Mouse (Mus musculus) lung, embryonic 14.5 days (tissue): ENCODE data around the gene Ralgps2. TPM values are rescaled to one million over a fixed set of nuclear protein-coding genes. Genes with fewer than 3 reads are reported as not detected.

Source experiments
- ATAC-seq: fragments of 200-750 bp; cut with Nextera tagmentation; 2 replicates; pipeline ENCODE4 v1.8.0; 2017; ENCODE audit warnings: mild to moderate bottlenecking, moderate TSS enrichment, moderate library complexity; ENCODE audit not compliant: insufficient read depth
- DNase-seq: peaks from one replicate; pipeline ENCODE4 v3.0.0-alpha.2; 2015
- H3K27ac ChIP-seq: fragments of 300-500 bp; sonication (generic); 2 replicates; pipeline ENCODE4 v1.5.1; 2014; ENCODE audit warnings: low read depth, mild to moderate bottlenecking, moderate library complexity
- H3K27me3 ChIP-seq: fragments of 300-500 bp; sonication (generic); 2 replicates; pipeline ENCODE4 v1.6.1; 2014; ENCODE audit warnings: low read length, control low read depth; ENCODE audit not compliant: insufficient read depth
- H3K36me3 ChIP-seq: fragments of 300-500 bp; sonication (generic); 2 replicates; pipeline ENCODE4 v1.6.1; 2014; ENCODE audit warnings: control low read depth; ENCODE audit not compliant: insufficient read depth
- H3K4me1 ChIP-seq: fragments of 300-500 bp; sonication (generic); 2 replicates; pipeline ENCODE4 v1.6.1; 2014; ENCODE audit warnings: antibody characterized with exemption, control low read depth; ENCODE audit not compliant: insufficient read depth
- H3K4me2 ChIP-seq: fragments of 300-500 bp; sonication (generic); 2 replicates; pipeline ENCODE4 v1.6.1; 2014; ENCODE audit warnings: mild to moderate bottlenecking
- H3K4me3 ChIP-seq: fragments of 300-500 bp; sonication (generic); 2 replicates; pipeline ENCODE4 v1.5.1; 2014; ENCODE audit warnings: low read depth, low read length
- H3K9ac ChIP-seq: fragments of 300-500 bp; sonication (generic); 2 replicates; pipeline ENCODE4 v1.6.1; 2014
- H3K9me3 ChIP-seq: fragments of 300-500 bp; sonication (generic); 2 replicates; pipeline ENCODE4 v1.6.1; 2016; ENCODE audit warnings: low read depth, low read length, control low read depth
- CTCF ChIP-seq: IDR thresholded peaks from 2 replicates; pipeline ENCODE4 v1.5.1; 2016; ENCODE audit warnings: antibody characterized with exemption, low read depth
- WGBS: fragments of 180-500 bp; shearing (Covaris S2); extraction: QIAGEN DNeasy Blood & Tissue Kit; methylation state at CpG from one replicate; pipeline ENCODE4 v1.1.7; 2014; 5-methylcytosine and 5-hydroxymethylcytosine counted together
- polyA plus RNA-seq: library from polyadenylated mRNA; unstranded; fragments of >200 nt; fragmentation: Nextera tagmentation; extraction: Ambion mirVana; gene quantifications from 2 replicates; pipeline ENCODE4 v1.2.1, GENCODE M21; 2014

Ralgps2 gene
- polyA plus RNA-seq, 1 experiment from 2014 or later, result 70.6 TPM

DNA sequence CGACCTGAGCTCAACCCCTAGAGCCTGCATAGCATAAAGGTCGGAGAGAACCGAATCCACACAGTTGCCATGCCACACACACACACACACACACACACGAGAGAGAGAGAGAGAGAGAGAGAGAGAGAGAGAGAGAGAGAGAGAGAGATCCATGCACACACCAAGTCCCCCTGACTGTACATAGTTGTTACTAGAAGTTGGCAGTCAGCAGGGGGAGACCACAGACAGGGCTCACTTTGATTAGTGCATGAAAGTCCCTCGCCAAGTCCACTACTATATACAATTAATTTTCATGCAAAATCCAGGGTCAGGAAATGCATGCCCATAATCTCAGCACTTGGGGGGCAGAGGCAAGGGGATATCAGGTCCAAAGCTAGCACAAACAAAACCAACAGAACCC lies 9.2 kb downstream of the Ralgps2 start:
- no peak overlapping the region for H3K9ac ChIP-seq
- 46% methylated on average over 5 of the region's 5 CpGs for WGBS

DNA sequence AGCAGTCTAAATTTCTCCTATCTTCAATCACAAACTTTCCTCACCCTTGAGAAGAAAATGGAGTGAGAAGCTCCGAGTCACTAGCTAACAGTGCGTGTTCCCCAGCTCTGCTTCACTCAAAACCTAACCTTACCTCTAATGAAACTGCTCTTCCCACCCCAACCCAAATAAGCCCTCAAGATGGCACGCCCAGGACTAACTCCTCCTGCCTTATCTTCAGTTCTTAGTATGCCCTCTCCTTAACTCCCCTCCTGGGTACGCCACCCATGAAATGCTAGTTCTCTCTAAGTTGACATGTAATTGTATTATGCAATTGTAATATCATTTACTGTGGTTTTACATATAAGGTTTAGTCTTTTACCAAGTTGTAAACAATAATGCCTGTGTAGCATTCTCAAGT lies 11.2 kb downstream of the Ralgps2 start:
- DNase-seq, result no peak
- TF ChIP-seq CTCF, result no peak
- 0 out of 2 replicates have a peak, but pooled peaks cover 7% of the 10 kb centered on the region for H3K4me1 ChIP-seq

More for the DNA sequence above, 9.2 kb downstream of the Ralgps2 start:
- H3K27ac ChIP-seq, result no peak overlapping the region
- TF ChIP-seq CTCF, result peak; percentile 53
- ATAC-seq, result peak; percentile 33; the same call in 1 of the 2 replicates
- no peak overlapping the region for H3K4me2 ChIP-seq
- no peaks in the 10 kb centered on the region for H3K36me3 ChIP-seq
- peak; percentile 54 for DNase-seq
- H3K27me3 ChIP-seq, result no peaks in the 10 kb centered on the region
- H3K4me3 ChIP-seq, result no peak overlapping the region
- H3K9me3 ChIP-seq, result no peaks in the 10 kb centered on the region
- 0 out of 2 replicates have a peak, but pooled peaks cover 7% of the 10 kb centered on the region for H3K4me1 ChIP-seq

DNA sequence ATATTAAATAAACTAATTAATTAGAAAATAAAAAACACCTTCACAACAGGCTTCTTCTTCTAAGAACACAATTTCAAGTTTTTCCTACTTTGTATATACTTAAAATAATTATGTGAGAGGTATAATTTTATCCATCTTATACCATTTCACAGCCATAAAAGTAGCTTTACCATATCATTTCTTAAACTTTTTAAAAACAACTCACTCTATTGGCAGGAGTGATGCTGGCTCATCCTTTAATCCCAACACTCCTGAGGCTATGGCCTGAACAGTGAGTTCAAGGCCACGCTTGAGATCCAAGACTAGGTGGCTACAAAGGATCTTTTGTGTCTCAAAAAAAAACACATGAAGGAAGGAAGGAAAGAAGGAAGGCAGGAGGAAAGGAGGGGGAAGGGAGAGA lies 15.9 kb downstream of the Ralgps2 start:
- no peak for TF ChIP-seq CTCF
- no peaks in the 10 kb centered on the region for H3K4me1 ChIP-seq
- no peak overlapping the region for H3K4me3 ChIP-seq
- H3K9ac ChIP-seq, result no peak overlapping the region
- H3K36me3 ChIP-seq, result no peaks in the 10 kb centered on the region
- H3K4me2 ChIP-seq, result no peak overlapping the region
- no peaks in the 10 kb centered on the region for H3K9me3 ChIP-seq
- H3K27me3 ChIP-seq, result no peaks in the 10 kb centered on the region
- no peak overlapping the region for H3K27ac ChIP-seq
- ATAC-seq (no peak), DNase-seq (no peak)
- 95% methylated on average over 1 of the region's 1 CpGs for whole genome bisulfite sequencing

More for the DNA sequence above, 11.2 kb downstream of the Ralgps2 start:
- no peaks in the 10 kb centered on the region for H3K27me3 ChIP-seq
- no peaks in the 10 kb centered on the region for H3K36me3 ChIP-seq
- no peak overlapping the region for H3K9ac ChIP-seq
- H3K4me2 ChIP-seq, result no peak overlapping the region
- no peaks in the 10 kb centered on the region for H3K9me3 ChIP-seq
- H3K4me3 ChIP-seq, result no peak overlapping the region
- WGBS, result 84% methylated on average over 4 of the region's 4 CpGs
- no peak for ATAC-seq
- H3K27ac ChIP-seq, result no peak overlapping the region

DNA sequence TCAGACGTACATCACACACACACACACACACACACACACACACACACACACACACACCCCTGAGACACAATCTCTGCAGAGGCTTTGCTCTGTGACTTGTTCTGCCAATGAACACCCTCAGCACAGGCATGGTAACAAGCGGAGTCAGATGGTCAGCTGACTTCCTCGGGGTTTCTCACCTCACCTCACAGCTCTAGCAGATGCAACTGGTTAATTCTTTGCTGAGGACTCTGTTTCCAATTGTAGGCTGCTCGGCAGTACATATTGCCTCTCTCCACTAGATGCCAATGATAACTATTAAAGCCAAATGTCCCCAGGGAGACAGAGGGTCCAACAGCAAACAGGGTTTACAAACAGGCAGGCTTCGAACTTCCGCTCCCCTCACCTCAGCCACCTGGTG lies 16.5 kb downstream of the Ralgps2 start:
- Histone ChIP-seq H3K36me3 (no peaks in the 10 kb centered on the region), H3K4me2 (no peak overlapping the region), H3K9ac (no peak overlapping the region), H3K27ac (no peak overlapping the region), H3K9me3 (no peaks in the 10 kb centered on the region), H3K4me3 (no peak overlapping the region), H3K27me3 (no peaks in the 10 kb centered on the region), H3K4me1 (no peaks in the 10 kb centered on the region)
- ATAC-seq (no peak), DNase-seq (no peak)
- WGBS, result 67% methylated on average over 6 of the region's 6 CpGs
- no peak for TF ChIP-seq CTCF

DNA sequence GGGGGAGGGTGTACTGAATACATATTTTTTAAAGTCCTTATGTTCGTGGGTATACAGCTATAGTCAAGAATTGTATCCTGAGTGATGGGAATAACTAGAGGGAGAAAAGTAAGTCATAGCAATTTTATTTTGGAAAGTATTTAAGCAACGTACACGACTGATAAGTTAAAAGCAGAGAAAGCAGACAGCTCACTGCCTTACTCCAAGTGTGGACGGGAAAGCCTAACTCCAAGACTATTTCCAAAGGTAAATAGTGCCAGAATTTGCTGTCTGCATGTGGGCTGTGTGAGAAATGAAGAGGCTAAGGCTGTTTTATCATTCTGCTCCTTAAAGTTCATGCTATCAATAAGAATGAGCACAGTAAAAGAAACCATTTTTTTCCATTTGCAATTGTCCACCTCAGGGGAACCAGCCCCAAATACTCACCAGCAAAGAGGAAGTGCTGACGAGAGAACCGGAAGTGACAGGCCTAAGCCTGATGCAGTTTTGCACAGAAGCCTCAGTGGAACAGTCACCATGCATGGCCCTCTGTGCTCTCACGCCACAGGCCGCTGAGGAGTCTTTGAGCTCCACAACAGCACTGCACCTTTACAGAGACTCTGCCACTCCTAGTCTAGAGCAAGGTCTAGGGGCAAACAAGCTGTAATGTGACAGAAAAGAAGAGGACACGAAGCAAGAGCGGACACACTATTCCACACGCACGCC lies 18.0 kb downstream of the Ralgps2 start:
- no peak for TF ChIP-seq CTCF
- WGBS, result 59% methylated on average over 12 of the region's 12 CpGs
- Histone ChIP-seq H3K4me1 (no peaks in the 10 kb centered on the region), H3K4me3 (no peak overlapping the region), H3K27me3 (no peaks in the 10 kb centered on the region), H3K9me3 (no peaks in the 10 kb centered on the region), H3K27ac (peak overlapping the region; percentile 16; the same call in 1 of the 2 replicates), H3K9ac (no peak overlapping the region), H3K36me3 (no peaks in the 10 kb centered on the region), H3K4me2 (no peak overlapping the region)
- DNase-seq (peak; percentile 34), ATAC-seq (no peak)

DNA sequence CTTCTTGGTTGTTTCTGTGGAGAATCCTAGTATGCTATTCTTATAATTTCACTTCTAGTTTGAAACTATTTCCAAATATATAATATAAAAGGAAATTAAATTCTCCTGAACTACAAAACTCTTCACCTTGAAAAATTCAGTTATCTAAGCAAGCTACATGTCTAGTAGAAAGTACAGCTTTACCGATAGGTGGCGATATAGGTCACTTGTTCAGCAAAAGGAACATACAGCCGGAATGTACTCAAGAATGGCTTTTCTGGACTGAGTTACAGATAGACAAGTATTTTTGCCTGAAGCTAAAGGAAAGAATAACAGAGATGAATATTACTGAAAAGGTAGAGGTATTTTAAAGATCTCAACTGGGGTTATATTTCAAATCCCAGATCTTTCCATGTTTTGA lies 22.0 kb downstream of the Ralgps2 start:
- Histone ChIP-seq H3K4me3 (no peak overlapping the region), H3K27ac (no peak overlapping the region), H3K4me1 (no peaks in the 10 kb centered on the region), H3K9me3 (no peaks in the 10 kb centered on the region), H3K27me3 (no peaks in the 10 kb centered on the region), H3K4me2 (no peak overlapping the region), H3K36me3 (no peaks in the 10 kb centered on the region), H3K9ac (no peak overlapping the region)
- WGBS, result 14% methylated on average over 3 of the region's 3 CpGs
- peak; percentile 76 for TF ChIP-seq CTCF
- ATAC-seq (no peak), DNase-seq (peak; percentile 93)

DNA sequence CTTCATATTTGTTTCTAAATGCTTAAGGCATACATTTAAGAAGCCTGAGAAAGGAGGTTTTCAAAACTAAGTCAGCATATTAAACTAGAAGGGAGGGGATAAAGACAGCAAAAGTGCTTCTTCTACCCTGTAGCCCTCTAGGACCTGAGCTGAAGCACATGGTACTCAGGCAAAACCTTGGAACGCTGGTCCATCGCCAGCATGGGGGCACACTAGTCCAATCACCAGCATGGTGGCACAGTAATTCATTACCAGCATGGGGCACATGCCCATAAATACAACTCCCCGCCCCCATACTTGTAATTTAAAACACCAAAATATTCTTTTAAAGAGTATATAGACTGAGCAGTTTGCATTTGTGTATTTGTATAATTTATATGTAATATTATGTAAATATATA lies 23.1 kb downstream of the Ralgps2 start:
- ATAC-seq, result no peak
- DNase-seq, result no peak
- H3K9ac ChIP-seq, result no peak overlapping the region
- no peaks in the 10 kb centered on the region for H3K36me3 ChIP-seq
- WGBS, result 83% methylated on average over 3 of the region's 3 CpGs
- H3K27me3 ChIP-seq, result no peaks in the 10 kb centered on the region
- no peak overlapping the region for H3K4me2 ChIP-seq
- H3K4me3 ChIP-seq, result no peak overlapping the region
- H3K9me3 ChIP-seq, result no peaks in the 10 kb centered on the region
- no peak overlapping the region for H3K27ac ChIP-seq
- no peaks in the 10 kb centered on the region for H3K4me1 ChIP-seq
- TF ChIP-seq CTCF, result no peak
